Mouse (Mus musculus): ENCODE data around the gene Slain2. TPM values are rescaled to one million over a fixed set of nuclear protein-coding genes. Genes with fewer than 3 reads are reported as not detected.
A peak's percentile ranks its signal among the peaks of the same experiment; 100 is the strongest.

Slain2 gene
- polyA plus RNA-seq, 1 experiment from 2014 or later, result 20.5 TPM

DNA sequence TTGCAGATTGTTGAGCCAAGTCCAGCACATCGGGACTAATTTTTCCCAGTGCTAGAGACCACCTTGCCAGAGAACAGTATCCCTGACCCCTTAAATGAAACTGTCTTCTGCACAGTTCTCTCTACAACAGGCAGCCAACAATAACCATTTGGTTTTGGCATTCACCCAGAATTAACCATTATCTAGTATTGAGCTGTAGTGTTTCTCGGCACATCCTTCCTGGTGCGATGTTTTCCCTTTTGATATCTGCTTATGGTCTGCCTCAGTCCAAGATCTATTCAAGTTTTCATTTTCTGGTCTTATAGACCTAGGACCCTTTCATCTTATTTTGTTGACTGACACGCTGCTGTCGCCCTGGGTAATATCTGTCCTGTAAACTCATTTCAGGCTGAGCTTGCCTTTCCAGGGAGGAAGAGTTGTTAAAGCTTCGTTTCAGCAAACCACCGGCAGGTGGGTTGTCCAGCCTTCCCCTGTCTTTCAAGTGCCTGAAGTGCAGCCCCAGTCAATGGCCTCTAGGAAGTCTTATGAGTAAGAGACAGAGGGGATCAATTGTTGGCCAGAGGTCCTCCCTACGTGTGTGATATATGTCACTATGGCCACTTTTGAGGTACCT lies 5.7 kb upstream of the Slain2 start:
- ATAC-seq (no peak), DNase-seq (ENCODE audit: low spot score) (no peak)
- WGBS, result 86% methylated on average over 8 of the region's 8 CpGs
- no peak overlapping the region for H3K9ac ChIP-seq (ENCODE audit: low read length)
- no peak overlapping the region for H3K4me3 ChIP-seq (ENCODE audit: low read depth, low read length)
- H3K4me1 ChIP-seq (ENCODE audit: control insufficient read depth, insufficient read depth, low read length), result 0 out of 2 replicates have a peak, but pooled peaks cover 5% of the 10 kb centered on the region
- no peak overlapping the region for H3K27ac ChIP-seq (ENCODE audit: low read depth, low read length)
- no peaks in the 10 kb centered on the region for H3K27me3 ChIP-seq (replicated peaks; ENCODE audit: control insufficient read depth, insufficient read depth, low read length)
- H3K36me3 ChIP-seq (ENCODE audit: control insufficient read depth, insufficient read depth, low read length), result no peaks in the 10 kb centered on the region
- no peaks in the 10 kb centered on the region for H3K9me3 ChIP-seq (replicated peaks; ENCODE audit: control insufficient read depth, low read length)
- H3K4me2 ChIP-seq (ENCODE audit: low read length), result no peak overlapping the region

- WGBS, result 89% methylated on average over 4 of the region's 4 CpGs
- no peaks in the 10 kb centered on the region for H3K27me3 ChIP-seq (replicated peaks; ENCODE audit: control insufficient read depth, insufficient read depth, low read length)
- no peak overlapping the region for H3K27ac ChIP-seq (ENCODE audit: low read depth, low read length)
- H3K9ac ChIP-seq (ENCODE audit: low read length), result no peak overlapping the region
- H3K9me3 ChIP-seq (replicated peaks; ENCODE audit: control insufficient read depth, low read length), result no peaks in the 10 kb centered on the region
- no peak for DNase-seq (ENCODE audit: low spot score)
- ATAC-seq, result no peak
- H3K4me2 ChIP-seq (ENCODE audit: low read length), result no peak overlapping the region
- H3K4me1 ChIP-seq (ENCODE audit: control insufficient read depth, insufficient read depth, low read length), result 0 out of 2 replicates have a peak, but pooled peaks cover 5% of the 10 kb centered on the region
- no peak overlapping the region for H3K4me3 ChIP-seq (ENCODE audit: low read depth, low read length)
- H3K36me3 ChIP-seq (ENCODE audit: control insufficient read depth, insufficient read depth, low read length), result no peaks in the 10 kb centered on the region
Observed at GRCm38 (mm10) chr5:72909363-72909762, 4.7 kb upstream of the Slain2 start.

GRCm38 (mm10) chr5:72910373-72910772 lies 3.7 kb upstream of the Slain2 start:
- Histone ChIP-seq H3K27me3 (replicated peaks; ENCODE audit: control insufficient read depth, insufficient read depth, low read length) (no peaks in the 10 kb centered on the region), H3K9ac (ENCODE audit: low read length) (no peak overlapping the region), H3K36me3 (ENCODE audit: control insufficient read depth, insufficient read depth, low read length) (no peaks in the 10 kb centered on the region), H3K9me3 (replicated peaks; ENCODE audit: control insufficient read depth, low read length) (no peaks in the 10 kb centered on the region), H3K4me1 (ENCODE audit: control insufficient read depth, insufficient read depth, low read length) (0 out of 2 replicates have a peak, but pooled peaks cover 5% of the 10 kb centered on the region), H3K4me3 (ENCODE audit: low read depth, low read length) (no peak overlapping the region), H3K4me2 (ENCODE audit: low read length) (no peak overlapping the region), H3K27ac (ENCODE audit: low read depth, low read length) (no peak overlapping the region)
- DNase-seq (ENCODE audit: low spot score) (no peak), ATAC-seq (no peak)
- WGBS, result 86% methylated on average over 1 of the region's 1 CpGs

DNA sequence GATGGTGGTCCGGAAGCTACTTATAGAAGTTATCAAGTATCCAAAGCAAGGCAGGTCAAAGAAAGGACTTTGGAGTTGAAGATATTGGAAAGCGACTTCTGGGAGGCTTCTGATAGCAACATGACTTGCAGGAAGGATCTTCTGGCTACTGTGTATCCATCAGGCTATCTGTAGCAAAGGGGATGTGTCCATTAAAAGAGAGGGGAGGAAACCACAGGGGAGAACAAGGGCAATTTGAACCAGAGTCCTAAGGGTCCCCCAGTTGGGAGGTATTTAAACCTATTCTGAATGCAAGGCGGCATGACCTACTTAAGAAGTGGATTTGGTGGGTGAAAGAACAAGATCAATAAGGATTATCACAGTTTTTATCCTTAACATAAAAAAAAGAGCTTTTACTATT lies 2.8 kb upstream of the Slain2 start:
- Histone ChIP-seq H3K4me2 (ENCODE audit: low read length) (no peak overlapping the region), H3K9me3 (replicated peaks; ENCODE audit: control insufficient read depth, low read length) (no peaks in the 10 kb centered on the region), H3K27ac (ENCODE audit: low read depth, low read length) (no peak overlapping the region), H3K4me3 (ENCODE audit: low read depth, low read length) (no peak overlapping the region), H3K36me3 (ENCODE audit: control insufficient read depth, insufficient read depth, low read length) (no peaks in the 10 kb centered on the region), H3K27me3 (replicated peaks; ENCODE audit: control insufficient read depth, insufficient read depth, low read length) (no peaks in the 10 kb centered on the region), H3K9ac (ENCODE audit: low read length) (no peak overlapping the region), H3K4me1 (ENCODE audit: control insufficient read depth, insufficient read depth, low read length) (peaks cover 11% of the 10 kb centered on the region)
- DNase-seq (ENCODE audit: low spot score) (no peak), ATAC-seq (no peak)
- 80% methylated on average over 3 of the region's 3 CpGs for WGBS

- peak overlapping the region; percentile 97 for H3K27ac ChIP-seq (ENCODE audit: low read depth, low read length)
- H3K4me2 ChIP-seq (ENCODE audit: low read length), result peak overlapping the region; percentile 64
- ATAC-seq (peak; percentile 57), DNase-seq (ENCODE audit: low spot score) (peak; percentile 57)
- no peaks in the 10 kb centered on the region for H3K36me3 ChIP-seq (ENCODE audit: control insufficient read depth, insufficient read depth, low read length)
- peak overlapping the region; percentile 98 for H3K9ac ChIP-seq (ENCODE audit: low read length)
- WGBS, result under 1% methylated on average over 66 of the region's 66 CpGs
- no peaks in the 10 kb centered on the region for H3K27me3 ChIP-seq (replicated peaks; ENCODE audit: control insufficient read depth, insufficient read depth, low read length)
- H3K4me3 ChIP-seq (ENCODE audit: low read depth, low read length), result peak overlapping the region; percentile 93
- peaks cover 21% of the 10 kb centered on the region for H3K4me1 ChIP-seq (ENCODE audit: control insufficient read depth, insufficient read depth, low read length)
- no peaks in the 10 kb centered on the region for H3K9me3 ChIP-seq (replicated peaks; ENCODE audit: control insufficient read depth, low read length)
Observed at GRCm38 (mm10) chr5:72914633-72915561, 793 bp downstream of the Slain2 start.

- H3K27me3 ChIP-seq (replicated peaks; ENCODE audit: control insufficient read depth, insufficient read depth, low read length), result no peaks in the 10 kb centered on the region
- peak overlapping the region; percentile 93 for H3K4me3 ChIP-seq (ENCODE audit: low read depth, low read length)
- no peak for DNase-seq (ENCODE audit: low spot score)
- no peak for ATAC-seq
- peak overlapping the region; percentile 64 for H3K4me2 ChIP-seq (ENCODE audit: low read length)
- H3K36me3 ChIP-seq (ENCODE audit: control insufficient read depth, insufficient read depth, low read length), result no peaks in the 10 kb centered on the region
- 32% methylated on average over 4 of the region's 4 CpGs for whole genome bisulfite sequencing
- peak overlapping the region; percentile 98 for H3K9ac ChIP-seq (ENCODE audit: low read length)
- no peak overlapping the region for H3K27ac ChIP-seq (ENCODE audit: low read depth, low read length)
- no peaks in the 10 kb centered on the region for H3K9me3 ChIP-seq (replicated peaks; ENCODE audit: control insufficient read depth, low read length)
- peaks cover 21% of the 10 kb centered on the region for H3K4me1 ChIP-seq (ENCODE audit: control insufficient read depth, insufficient read depth, low read length)
Observed at GRCm38 (mm10) chr5:72916048-72916447, 1.9 kb downstream of the Slain2 start.

- Histone ChIP-seq H3K27me3 (replicated peaks; ENCODE audit: control insufficient read depth, insufficient read depth, low read length) (no peaks in the 10 kb centered on the region), H3K4me1 (ENCODE audit: control insufficient read depth, insufficient read depth, low read length) (peaks cover 21% of the 10 kb centered on the region), H3K4me2 (ENCODE audit: low read length) (peak overlapping the region; percentile 64), H3K27ac (ENCODE audit: low read depth, low read length) (no peak overlapping the region), H3K36me3 (ENCODE audit: control insufficient read depth, insufficient read depth, low read length) (no peaks in the 10 kb centered on the region), H3K4me3 (ENCODE audit: low read depth, low read length) (peak overlapping the region; percentile 93; the same call in 1 of the 2 replicates), H3K9me3 (replicated peaks; ENCODE audit: control insufficient read depth, low read length) (no peaks in the 10 kb centered on the region), H3K9ac (ENCODE audit: low read length) (no peak overlapping the region; the same call in 1 of the 2 replicates)
- WGBS, result 69% methylated on average over 1 of the region's 1 CpGs
- no peak for ATAC-seq
- no peak for DNase-seq (ENCODE audit: low spot score)
Observed at GRCm38 (mm10) chr5:72916851-72917250, 2.7 kb downstream of the Slain2 start.

GRCm38 (mm10) chr5:72920416-72920815 lies 6.3 kb downstream of the Slain2 start:
- 61% methylated on average over 4 of the region's 4 CpGs for WGBS
- peak; percentile 70 for DNase-seq (ENCODE audit: low spot score)
- no peaks in the 10 kb centered on the region for H3K36me3 ChIP-seq (ENCODE audit: control insufficient read depth, insufficient read depth, low read length)
- H3K27ac ChIP-seq (ENCODE audit: low read depth, low read length), result no peak overlapping the region
- no peak overlapping the region for H3K4me3 ChIP-seq (ENCODE audit: low read depth, low read length)
- peak; percentile 38; the same call in 1 of the 2 replicates for ATAC-seq
- H3K27me3 ChIP-seq (replicated peaks; ENCODE audit: control insufficient read depth, insufficient read depth, low read length), result no peaks in the 10 kb centered on the region
- H3K4me1 ChIP-seq (ENCODE audit: control insufficient read depth, insufficient read depth, low read length), result peaks cover 16% of the 10 kb centered on the region
- no peaks in the 10 kb centered on the region for H3K9me3 ChIP-seq (replicated peaks; ENCODE audit: control insufficient read depth, low read length)
- H3K9ac ChIP-seq (ENCODE audit: low read length), result no peak overlapping the region
- no peak overlapping the region for H3K4me2 ChIP-seq (ENCODE audit: low read length)

DNA sequence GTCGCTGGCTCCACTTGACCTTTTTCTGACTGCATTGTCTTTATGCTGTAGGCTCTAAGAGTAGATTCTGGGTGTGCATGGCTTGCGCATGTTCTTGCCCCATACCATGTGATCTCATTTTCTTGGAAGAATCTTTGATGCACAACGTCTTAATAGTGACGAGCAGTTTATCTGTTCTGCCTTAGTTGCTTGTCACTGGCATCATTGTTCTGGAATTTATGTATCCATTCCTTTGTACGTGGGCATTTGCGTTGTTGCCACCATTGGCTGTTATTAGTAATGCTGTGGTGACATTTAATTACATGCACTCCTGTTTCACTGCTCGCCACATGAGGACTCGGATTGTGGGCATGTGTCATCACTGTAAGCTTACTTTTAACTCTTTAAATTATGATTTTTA lies 7.1 kb downstream of the Slain2 start:
- Histone ChIP-seq H3K27ac (ENCODE audit: low read depth, low read length) (no peak overlapping the region), H3K9me3 (replicated peaks; ENCODE audit: control insufficient read depth, low read length) (no peaks in the 10 kb centered on the region), H3K4me3 (ENCODE audit: low read depth, low read length) (no peak overlapping the region), H3K4me2 (ENCODE audit: low read length) (no peak overlapping the region), H3K9ac (ENCODE audit: low read length) (no peak overlapping the region), H3K36me3 (ENCODE audit: control insufficient read depth, insufficient read depth, low read length) (no peaks in the 10 kb centered on the region), H3K27me3 (replicated peaks; ENCODE audit: control insufficient read depth, insufficient read depth, low read length) (no peaks in the 10 kb centered on the region), H3K4me1 (ENCODE audit: control insufficient read depth, insufficient read depth, low read length) (peaks cover 11% of the 10 kb centered on the region)
- DNase-seq (ENCODE audit: low spot score), result no peak
- ATAC-seq, result no peak
- 90% methylated on average over 8 of the region's 8 CpGs for WGBS
